Mouse (Mus musculus) lung, postnatal 4 days (tissue): ENCODE data around the gene Ube4b.

Experiments used
- DNase-seq, 2 experiments: peaks; one replicate each; pipeline ENCODE4 v3.0.0; 2021

Gene Ube4b

DNA sequence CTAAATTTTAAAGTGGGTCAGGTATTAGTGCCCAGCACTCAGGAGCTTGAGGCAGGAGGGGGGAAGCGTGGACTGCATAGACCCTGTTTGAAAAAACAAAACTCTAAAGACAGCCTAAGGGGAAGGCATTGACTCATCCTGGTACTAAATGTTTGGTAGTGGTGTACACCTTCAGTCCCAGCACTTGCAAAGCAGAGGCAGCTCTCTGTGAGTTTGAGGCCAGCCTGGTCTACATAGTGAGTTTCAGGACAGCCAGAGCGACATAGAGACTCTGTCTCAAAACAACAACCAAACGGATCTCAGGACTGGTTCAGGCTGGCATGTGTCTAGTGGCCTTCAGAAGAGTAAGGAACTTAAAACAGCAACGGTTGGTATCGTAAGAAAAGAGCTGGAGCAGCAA is 123.8 kb downstream of the Ube4b start:
- no peak for DNase-seq

DNA sequence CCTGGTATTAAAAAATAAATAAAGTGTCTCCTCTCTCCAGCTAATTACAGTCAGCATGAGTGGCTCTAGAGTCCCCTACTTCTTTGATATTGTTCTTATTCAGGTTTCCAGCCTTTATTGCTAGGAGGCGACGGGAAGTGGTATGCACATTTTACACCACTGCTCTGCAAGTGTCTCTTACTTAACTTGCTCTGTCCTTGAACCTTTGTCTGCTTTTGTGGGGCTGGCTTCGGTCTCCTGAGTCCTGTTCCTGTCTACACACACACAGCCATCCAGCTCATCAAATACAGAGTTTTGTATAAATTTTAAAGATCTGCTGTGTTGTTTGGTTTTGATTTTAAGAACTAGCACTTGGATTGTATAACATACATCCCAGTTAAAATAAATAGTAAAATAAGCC is 124.4 kb downstream of the Ube4b start:
- no peak for DNase-seq

DNA sequence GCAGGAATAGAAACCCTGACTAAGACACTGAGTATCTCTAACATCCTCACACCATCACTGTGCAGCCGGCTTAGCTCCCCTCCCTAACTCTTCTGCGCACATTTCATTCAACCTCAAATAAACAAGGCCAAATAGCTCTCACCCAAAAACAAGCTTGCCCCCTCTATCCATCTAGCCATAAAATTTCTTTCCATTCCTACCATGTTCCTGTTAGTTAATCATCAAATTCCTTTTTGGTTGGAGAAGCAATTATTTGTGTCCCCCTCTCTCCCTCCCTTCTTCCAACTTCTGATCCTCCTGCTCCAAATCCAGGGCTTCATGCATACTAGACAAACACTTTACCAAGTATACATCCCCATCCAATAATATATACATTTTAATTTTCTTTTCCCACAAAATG is 130.0 kb downstream of the Ube4b start:
- DNase-seq = no peak

DNA sequence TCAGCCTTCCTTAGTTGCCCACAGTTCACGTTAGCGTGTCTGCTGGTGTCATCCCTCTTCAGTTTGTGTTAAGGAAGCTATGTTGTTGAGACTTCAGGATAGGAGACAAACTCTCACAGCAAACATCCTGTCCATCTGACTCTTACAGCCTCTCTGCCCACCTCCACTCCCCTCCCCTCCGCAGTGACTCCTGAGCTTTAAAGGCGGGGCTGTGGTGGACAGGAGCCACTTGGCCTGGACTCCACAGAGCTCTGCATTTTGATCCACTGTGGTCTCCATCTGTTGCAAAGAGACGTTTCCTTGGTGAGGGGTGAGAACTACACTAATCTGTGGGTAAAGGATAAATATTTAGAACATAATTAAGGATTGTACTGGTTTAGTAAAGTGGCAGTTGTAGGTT is 133.6 kb downstream of the Ube4b start:
- no peak for DNase-seq

DNA sequence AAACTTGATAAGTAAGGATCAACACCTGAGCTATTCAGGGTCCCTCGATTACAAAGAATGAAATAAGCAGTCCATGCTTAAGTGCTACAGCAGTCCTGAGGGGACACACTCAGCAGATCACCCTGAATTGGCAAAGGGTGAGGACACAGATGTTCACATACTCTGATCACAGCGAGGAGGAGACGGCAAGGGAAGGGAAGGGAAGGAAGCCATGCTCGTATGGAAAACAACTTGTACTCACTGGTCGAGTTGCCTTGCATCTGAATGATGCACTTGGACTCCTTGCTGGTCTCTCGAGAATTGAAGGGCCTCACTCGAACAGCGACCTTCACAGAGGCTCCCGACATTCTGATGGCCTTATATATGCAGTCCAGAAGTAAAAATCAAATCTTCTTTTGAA is 135.5 kb downstream of the Ube4b start:
- no peak for DNase-seq

DNA sequence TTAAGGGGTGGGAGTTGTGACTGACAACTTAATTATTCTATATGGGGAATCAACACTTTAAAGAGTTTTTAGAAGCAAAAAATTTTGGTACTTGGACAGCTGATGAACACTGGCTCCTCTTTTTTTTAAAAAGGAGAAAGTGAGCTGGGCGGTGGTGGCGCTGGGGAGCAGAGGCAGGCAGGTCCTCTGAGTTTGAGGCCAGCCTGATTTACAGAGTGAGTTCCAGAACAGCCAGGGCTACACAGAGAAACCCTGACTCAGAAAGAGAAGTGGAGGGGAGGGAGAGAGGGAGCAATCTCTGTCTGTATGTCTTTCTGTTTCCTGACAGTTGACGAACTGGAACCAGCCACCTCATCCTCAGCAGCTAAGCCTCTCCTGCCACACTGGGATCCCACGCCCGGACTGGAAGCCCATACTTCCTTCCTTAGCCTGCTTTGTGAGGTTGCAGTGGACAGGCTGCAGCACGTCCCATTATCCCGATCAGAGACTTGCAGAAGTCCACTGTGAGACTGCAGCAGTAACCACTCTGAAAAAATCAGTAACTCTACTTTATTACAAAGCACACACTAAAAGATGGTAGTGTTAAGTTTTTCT is 136.3 kb downstream of the Ube4b start:
- no peak for DNase-seq

DNA sequence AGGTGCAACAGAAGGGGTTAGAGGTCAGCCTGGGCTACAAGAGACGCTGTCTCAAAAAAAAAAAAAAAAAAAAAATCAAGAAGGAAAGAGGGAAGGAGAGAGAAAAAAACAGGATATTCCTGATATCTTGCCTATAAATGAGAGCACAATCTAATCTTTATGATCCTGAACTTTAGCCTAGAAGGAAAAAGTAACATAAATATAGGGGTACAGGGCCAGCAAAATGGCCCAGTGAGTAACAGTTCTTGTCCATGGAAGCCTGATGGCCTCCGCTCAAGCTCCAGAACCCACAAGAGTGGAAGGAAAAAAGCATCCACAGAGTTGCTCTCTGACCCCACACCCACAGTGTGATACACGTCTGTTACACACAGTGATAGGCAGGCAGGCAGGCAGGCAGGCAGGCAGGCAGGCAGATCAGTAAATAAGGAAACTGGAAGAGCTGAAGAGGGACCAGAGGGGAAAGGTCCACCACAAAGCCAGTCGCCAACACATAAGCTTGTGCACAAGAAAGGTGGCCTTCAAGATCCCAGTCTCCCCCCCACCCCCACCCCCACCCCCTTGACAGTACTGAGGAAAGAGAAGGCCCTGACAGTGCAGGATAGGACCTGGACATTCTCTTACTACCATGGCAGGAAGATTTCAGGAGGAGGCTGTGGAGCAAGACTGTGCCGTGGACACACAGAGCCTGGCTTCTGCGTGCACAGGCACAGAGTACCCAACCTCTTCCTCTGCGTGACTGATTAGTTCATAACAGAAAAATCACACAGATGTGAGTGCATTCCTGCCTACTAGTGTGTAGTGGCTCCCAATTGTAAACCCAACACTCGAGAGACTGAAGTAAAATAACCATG is 140.0 kb downstream of the Ube4b start:
- no peak for DNase-seq

DNA sequence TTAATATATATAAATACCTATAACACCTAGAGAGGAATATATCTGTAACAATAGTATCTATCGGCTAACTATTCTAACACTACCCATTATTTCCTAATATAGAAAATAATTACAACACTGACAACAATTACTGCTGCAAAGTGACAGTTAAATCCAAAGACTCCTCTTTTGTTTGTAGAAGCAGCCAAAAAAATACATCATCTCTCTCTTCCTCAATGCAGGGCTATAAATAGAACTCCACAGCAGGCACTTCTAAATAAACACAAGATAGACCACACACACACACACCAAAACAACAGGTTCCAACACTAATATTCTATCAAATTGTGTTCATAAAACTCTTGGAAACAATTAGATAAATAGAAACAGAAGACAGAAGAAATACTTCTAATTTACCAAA is 140.9 kb downstream of the Ube4b start:
- no peak for DNase-seq

DNA sequence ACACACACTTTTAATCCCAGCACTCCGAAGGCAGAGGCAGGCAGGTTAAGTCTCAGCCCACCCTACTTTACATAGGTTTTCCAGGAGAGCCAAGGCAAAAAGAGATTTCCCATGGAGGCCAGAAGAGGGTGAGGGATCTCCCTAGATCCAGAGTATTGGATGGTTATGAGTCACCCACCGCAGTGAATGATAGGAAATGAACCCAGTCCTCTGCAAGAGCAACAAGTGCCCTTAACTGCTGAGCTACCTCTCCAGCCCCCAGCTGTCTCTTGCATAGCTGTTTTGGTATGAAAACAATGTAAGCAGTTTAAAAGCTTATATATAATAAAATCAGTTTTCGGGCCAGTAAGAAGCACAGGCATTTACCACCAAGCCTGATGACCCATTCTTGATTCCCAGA is 143.5 kb downstream of the Ube4b start:
- no peak for DNase-seq

DNA sequence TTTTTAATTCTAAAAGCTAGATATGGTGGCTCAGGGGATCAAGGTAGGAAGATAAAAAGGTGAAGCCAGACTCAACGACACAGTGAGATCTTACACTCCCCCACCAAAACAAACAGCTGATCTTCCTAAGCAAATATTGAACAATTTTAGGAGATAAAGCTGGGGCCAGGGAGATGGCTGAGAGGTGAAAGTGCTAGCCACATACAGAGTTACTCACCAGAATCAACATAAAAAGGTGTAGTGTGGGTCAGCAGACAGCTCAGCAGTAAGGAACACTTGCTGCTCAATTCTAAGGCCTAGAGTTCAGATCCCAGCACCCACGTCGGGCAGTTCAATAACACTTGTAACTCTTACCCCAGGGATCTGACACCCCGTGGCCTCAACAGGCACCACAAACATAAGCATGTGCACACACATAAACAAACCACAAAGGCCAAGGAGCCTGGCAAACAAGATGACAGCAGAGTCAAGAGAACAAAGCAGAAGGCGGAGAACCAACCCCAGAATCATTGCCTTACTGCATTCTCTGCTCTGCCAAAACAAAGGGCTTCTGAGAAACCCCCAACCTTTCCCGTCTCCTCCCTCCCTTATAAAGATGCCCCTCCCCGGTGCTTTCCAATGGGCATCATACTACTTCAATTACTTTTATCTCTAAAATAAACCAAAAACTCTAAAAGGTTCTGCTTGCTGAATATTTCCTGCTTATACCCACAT is 144.4 kb downstream of the Ube4b start:
- DNase-seq = no peak
